Mouse (Mus musculus) embryonic facial prominence, embryonic 13.5 days (tissue): Measurements from ENCODE around the gene Evl. TPM values are rescaled to one million over a fixed set of nuclear protein-coding genes. Genes with fewer than 3 reads are reported as not detected.
"Not testable (repeated sequence)": the region's sequence is repeated elsewhere in the genome, so short reads cannot be mapped to it uniquely, and the experiment has no call there.

ENCODE experiments used
- ATAC-seq: fragments of 200-750 bp; cut with Nextera tagmentation; 2 replicates; pipeline ENCODE4 v1.8.0; 2017; ENCODE audit warnings: low read depth; ENCODE audit not compliant: insufficient number of reproducible peaks, insufficient read depth, low FRiP score, low TSS enrichment
- H3K27ac ChIP-seq: fragments of 300-500 bp; sonication (generic); 2 replicates; pipeline ENCODE4 v1.5.1; 2015; ENCODE audit warnings: moderate library complexity, mild to moderate bottlenecking, inconsistent platforms
- H3K27me3 ChIP-seq: fragments of 300-500 bp; sonication (generic); 2 replicates; pipeline ENCODE4 v1.6.1; 2015; ENCODE audit warnings: mild to moderate bottlenecking, inconsistent platforms
- H3K36me3 ChIP-seq: fragments of 300-500 bp; sonication (generic); 2 replicates; pipeline ENCODE4 v1.6.1; 2015; ENCODE audit warnings: mild to moderate bottlenecking, inconsistent platforms
- H3K4me1 ChIP-seq: fragments of 300-500 bp; sonication (generic); 2 replicates; pipeline ENCODE4 v1.6.1; 2015; ENCODE audit warnings: inconsistent platforms
- H3K4me2 ChIP-seq: fragments of 300-500 bp; sonication (generic); 2 replicates; pipeline ENCODE4 v1.6.1; 2015; ENCODE audit warnings: moderate library complexity, mild to moderate bottlenecking, inconsistent platforms
- H3K4me3 ChIP-seq: fragments of 300-500 bp; sonication (generic); 2 replicates; pipeline ENCODE4 v1.5.1; 2015; ENCODE audit warnings: mild to moderate bottlenecking, inconsistent platforms
- H3K9ac ChIP-seq: fragments of 300-500 bp; sonication (generic); 2 replicates; pipeline ENCODE4 v1.6.1; 2015; ENCODE audit warnings: mild to moderate bottlenecking, inconsistent platforms
- H3K9me3 ChIP-seq: fragments of 300-500 bp; sonication (generic); 2 replicates; pipeline ENCODE4 v1.6.1; 2016; ENCODE audit warnings: inconsistent platforms
- WGBS: fragments of 180-500 bp; shearing (Covaris S2); methylation state at CpG from one replicate; pipeline ENCODE4 v1.1.7; 2015; ENCODE audit warnings: mixed read lengths; 5-methylcytosine and 5-hydroxymethylcytosine counted together
- polyA plus RNA-seq: library from polyadenylated mRNA; unstranded; fragments of >200 nt; fragmentation: Nextera tagmentation; extraction: Ambion mirVana; gene quantifications from 2 replicates; pipeline ENCODE4 v1.2.1, GENCODE M21; 2015

Evl gene
- polyA plus RNA-seq, 1 experiment from 2014 or later: 79.3 TPM

- Histone ChIP-seq H3K4me2 (peak within 1 kb of the TSS; percentile 67), H3K9me3 (no peaks in the 10 kb centered on the region), H3K36me3 (no peaks in the 10 kb centered on the region), H3K4me1 (peaks cover 27% of the 10 kb centered on the region), H3K4me3 (peak within 1 kb of the TSS; percentile 38), H3K27me3 (peaks cover 56% of the 10 kb centered on the region), H3K9ac (peak within 1 kb of the TSS; percentile 40; the same call in 1 of the 2 replicates), H3K27ac (no peak within 1 kb of the TSS)
- WGBS: 2% methylated on average over 32 of the region's 32 CpGs
- no peak for ATAC-seq
Observed at GRCm38 (mm10) chr12:108702185-108702584, 147.7 kb downstream of the Evl start, which contains the start of gene Degs2. Degs2 (minus strand) TSS chr12:108702315.

- H3K27ac ChIP-seq: no peak overlapping the region
- peaks cover 17% of the 10 kb centered on the region for H3K4me1 ChIP-seq
- no peak overlapping the region for H3K9ac ChIP-seq
- no peaks in the 10 kb centered on the region for H3K36me3 ChIP-seq
- no peak overlapping the region for H3K4me2 ChIP-seq
- no peak for ATAC-seq
- 84% methylated on average over 6 of the region's 6 CpGs for WGBS
- no peaks in the 10 kb centered on the region for H3K9me3 ChIP-seq
- H3K4me3 ChIP-seq: no peak overlapping the region
- H3K27me3 ChIP-seq: peaks cover 46% of the 10 kb centered on the region
Observed at GRCm38 (mm10) chr12:108705486-108705885, 151.0 kb downstream of the Evl start.

GRCm38 (mm10) chr12:108706129-108706528 lies 151.6 kb downstream of the Evl start:
- no peaks in the 10 kb centered on the region for H3K9me3 ChIP-seq
- no peak overlapping the region for H3K4me3 ChIP-seq
- peaks cover 14% of the 10 kb centered on the region for H3K4me1 ChIP-seq
- peaks cover 40% of the 10 kb centered on the region for H3K27me3 ChIP-seq
- no peaks in the 10 kb centered on the region for H3K36me3 ChIP-seq
- H3K4me2 ChIP-seq: no peak overlapping the region
- no peak overlapping the region for H3K9ac ChIP-seq
- no peak for ATAC-seq
- H3K27ac ChIP-seq: no peak overlapping the region
- 50% methylated on average over 7 of the region's 7 CpGs for WGBS

GRCm38 (mm10) chr12:108709386-108709785 lies 154.9 kb downstream of the Evl start:
- WGBS: 89% methylated on average over 6 of the region's 6 CpGs
- ATAC-seq: no peak
- Histone ChIP-seq H3K9ac (no peak overlapping the region), H3K9me3 (no peaks in the 10 kb centered on the region), H3K36me3 (no peaks in the 10 kb centered on the region), H3K4me1 (no peaks in the 10 kb centered on the region), H3K4me2 (no peak overlapping the region), H3K27me3 (peaks cover 7% of the 10 kb centered on the region), H3K27ac (no peak overlapping the region), H3K4me3 (no peak overlapping the region)

- no peaks in the 10 kb centered on the region for H3K36me3 ChIP-seq
- no peaks in the 10 kb centered on the region for H3K9me3 ChIP-seq
- H3K27me3 ChIP-seq: no peaks in the 10 kb centered on the region
- no peak overlapping the region for H3K4me2 ChIP-seq
- no peak overlapping the region for H3K4me3 ChIP-seq
- H3K4me1 ChIP-seq: no peaks in the 10 kb centered on the region
- no peak for ATAC-seq
- H3K27ac ChIP-seq: no peak overlapping the region
- 84% methylated on average over 6 of the region's 6 CpGs for WGBS
- H3K9ac ChIP-seq: no peak overlapping the region
Observed at GRCm38 (mm10) chr12:108709964-108710765, 155.6 kb downstream of the Evl start.

GRCm38 (mm10) chr12:108710861-108711615 lies 156.5 kb downstream of the Evl start:
- no peak overlapping the region for H3K27ac ChIP-seq
- no peaks in the 10 kb centered on the region for H3K27me3 ChIP-seq
- no peak overlapping the region for H3K4me2 ChIP-seq
- no peaks in the 10 kb centered on the region for H3K36me3 ChIP-seq
- no peaks in the 10 kb centered on the region for H3K4me1 ChIP-seq
- WGBS: 85% methylated on average over 9 of the region's 9 CpGs
- no peak overlapping the region for H3K9ac ChIP-seq
- no peaks in the 10 kb centered on the region for H3K9me3 ChIP-seq
- ATAC-seq: no peak
- no peak overlapping the region for H3K4me3 ChIP-seq

GRCm38 (mm10) chr12:108712481-108712880 lies 158.0 kb downstream of the Evl start:
- 75% methylated on average over 4 of the region's 4 CpGs for WGBS
- ATAC-seq: no peak

GRCm38 (mm10) chr12:108713972-108714371 lies 159.5 kb downstream of the Evl start:
- H3K4me1 ChIP-seq, H3K36me3 ChIP-seq, H3K27ac ChIP-seq, ATAC-seq, H3K9me3 ChIP-seq, H3K9ac ChIP-seq, H3K4me3 ChIP-seq, H3K27me3 ChIP-seq, H3K4me2 ChIP-seq: not testable (repeated sequence)
- 93% methylated on average over 14 of the region's 14 CpGs for WGBS

More at GRCm38 (mm10) chr12:108712481-108712880, 158.0 kb downstream of the Evl start:
- no peaks in the 10 kb centered on the region for H3K36me3 ChIP-seq
- no peak overlapping the region for H3K4me2 ChIP-seq
- no peaks in the 10 kb centered on the region for H3K9me3 ChIP-seq
- no peak overlapping the region for H3K4me3 ChIP-seq
- no peak overlapping the region for H3K9ac ChIP-seq
- no peak overlapping the region for H3K27ac ChIP-seq
- H3K4me1 ChIP-seq: no peaks in the 10 kb centered on the region
- no peaks in the 10 kb centered on the region for H3K27me3 ChIP-seq

- Histone ChIP-seq H3K27ac (no peak overlapping the region), H3K27me3 (no peaks in the 10 kb centered on the region), H3K9me3 (no peaks in the 10 kb centered on the region), H3K4me3 (no peak overlapping the region), H3K9ac (no peak overlapping the region), H3K36me3 (no peaks in the 10 kb centered on the region), H3K4me2 (no peak overlapping the region), H3K4me1 (no peaks in the 10 kb centered on the region)
- WGBS: 72% methylated on average over 5 of the region's 5 CpGs
- ATAC-seq: no peak
Observed at GRCm38 (mm10) chr12:108715854-108716253, 161.3 kb downstream of the Evl start.

GRCm38 (mm10) chr12:108718485-108718884 lies 164.0 kb downstream of the Evl start:
- H3K4me1 ChIP-seq: no peaks in the 10 kb centered on the region
- no peaks in the 10 kb centered on the region for H3K9me3 ChIP-seq
- no peaks in the 10 kb centered on the region for H3K27me3 ChIP-seq
- H3K9ac ChIP-seq: no peak overlapping the region
- no peak for ATAC-seq
- H3K4me2 ChIP-seq: no peak overlapping the region
- H3K36me3 ChIP-seq: no peaks in the 10 kb centered on the region
- WGBS: 81% methylated on average over 3 of the region's 3 CpGs
- no peak overlapping the region for H3K27ac ChIP-seq
- H3K4me3 ChIP-seq: no peak overlapping the region

- Histone ChIP-seq H3K36me3 (no peaks in the 10 kb centered on the region), H3K4me3 (no peak overlapping the region), H3K4me2 (no peak overlapping the region), H3K27me3 (no peaks in the 10 kb centered on the region), H3K4me1 (no peaks in the 10 kb centered on the region), H3K27ac (no peak overlapping the region), H3K9me3 (no peaks in the 10 kb centered on the region), H3K9ac (no peak overlapping the region)
- ATAC-seq: no peak
- 95% methylated on average over 4 of the region's 4 CpGs for WGBS
Observed at GRCm38 (mm10) chr12:108722464-108722863, 167.9 kb downstream of the Evl start.

GRCm38 (mm10) chr12:108723841-108724240 lies 169.3 kb downstream of the Evl start:
- ATAC-seq: no peak
- no peak overlapping the region for H3K4me3 ChIP-seq

More at GRCm38 (mm10) chr12:108723841-108724240, 169.3 kb downstream of the Evl start:
- Histone ChIP-seq H3K4me2 (no peak overlapping the region), H3K27me3 (no peaks in the 10 kb centered on the region), H3K36me3 (no peaks in the 10 kb centered on the region), H3K9me3 (no peaks in the 10 kb centered on the region), H3K27ac (no peak overlapping the region), H3K4me1 (no peaks in the 10 kb centered on the region), H3K9ac (no peak overlapping the region)
- 82% methylated on average over 3 of the region's 3 CpGs for WGBS
